Mouse (Mus musculus): Measurements from ENCODE around the gene Nup85. TPM values are rescaled to one million over a fixed set of nuclear protein-coding genes. Genes with fewer than 3 reads are reported as not detected.
A peak's percentile ranks its signal among the peaks of the same experiment; 100 is the strongest.

Gene Nup85
- polyA plus RNA-seq, 1 experiment from 2014 or later = 47.2 TPM

DNA sequence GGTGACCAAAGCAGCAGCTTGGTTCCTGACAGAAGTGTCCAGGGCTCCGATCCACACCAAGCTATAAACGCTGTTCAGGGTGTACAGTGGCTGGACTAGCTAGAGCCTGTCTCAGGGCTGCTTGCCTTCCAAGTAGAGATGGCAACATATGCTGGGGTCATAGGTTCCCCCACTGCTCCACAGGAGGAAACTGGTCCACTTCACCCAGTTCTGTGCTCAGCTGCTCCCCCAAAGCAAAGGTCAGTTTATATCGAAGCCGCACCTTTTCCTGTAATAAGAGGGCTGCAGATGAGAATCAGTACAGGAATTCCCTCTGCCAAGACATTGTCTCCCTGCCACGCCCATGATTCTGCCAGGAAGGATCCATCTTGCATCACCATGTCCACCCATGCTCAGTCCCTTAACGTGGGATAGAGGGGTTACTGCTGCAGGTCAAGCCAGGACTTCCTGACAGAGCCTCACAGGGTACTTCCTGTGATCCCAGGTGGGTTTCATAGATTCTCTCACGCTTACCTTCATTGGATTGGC is 21.4 kb downstream of the Nup85 start:
- Histone ChIP-seq H3K9me3 (ENCODE audit: control insufficient read depth, low read length) (no peaks in the 10 kb centered on the region), H3K4me2 (replicated peaks; ENCODE audit: low read depth) (no peak overlapping the region), H3K4me1 (replicated peaks; ENCODE audit: control insufficient read depth, insufficient read depth) (no peaks in the 10 kb centered on the region), H3K27ac (replicated peaks) (0 out of 2 replicates have a peak overlapping the region, but pooled peaks have one; percentile 18), H3K4me3 (ENCODE audit: low read depth, low read length) (no peak overlapping the region), H3K36me3 (ENCODE audit: control insufficient read depth, insufficient read depth, low read length) (peaks cover 58% of the 10 kb centered on the region), H3K9ac (ENCODE audit: low read length) (no peak overlapping the region), H3K27me3 (ENCODE audit: control insufficient read depth, insufficient read depth, low read length) (no peaks in the 10 kb centered on the region)
- WGBS = 81% methylated on average over 7 of the region's 7 CpGs
- ATAC-seq (ENCODE audit: low FRiP score, low TSS enrichment) (no peak), DNase-seq (ENCODE audit: low spot score) (no peak)
- TF ChIP-seq EP300 (optimal IDR thresholded peaks at IDR 0.05) = no peak
- TF ChIP-seq CTCF (IDR thresholded peaks at IDR 0.05; ENCODE audit: low read depth) = no peak

DNA sequence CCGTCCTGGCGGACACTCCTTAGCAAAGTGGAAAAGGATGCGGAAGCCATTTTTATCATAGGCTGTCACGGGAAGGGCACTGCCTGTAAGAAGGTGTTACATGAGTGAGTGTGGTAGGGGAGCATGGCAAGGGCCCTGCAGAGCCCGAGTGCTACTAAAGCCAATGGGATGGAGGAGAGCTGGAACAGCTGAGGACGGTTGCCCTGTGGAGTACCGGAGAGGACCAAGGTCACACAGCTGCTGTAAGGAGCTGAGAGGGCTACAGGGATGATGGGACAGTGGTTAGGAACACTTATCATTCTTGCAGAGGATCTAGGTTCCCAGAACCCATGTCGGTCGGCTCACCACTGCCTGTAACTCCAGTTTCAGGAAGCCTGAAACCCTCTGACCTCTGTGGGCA is 22.2 kb downstream of the Nup85 start:
- Histone ChIP-seq H3K9me3 (ENCODE audit: control insufficient read depth, low read length) (no peaks in the 10 kb centered on the region), H3K27me3 (ENCODE audit: control insufficient read depth, insufficient read depth, low read length) (no peaks in the 10 kb centered on the region), H3K4me1 (replicated peaks; ENCODE audit: control insufficient read depth, insufficient read depth) (no peaks in the 10 kb centered on the region), H3K4me3 (ENCODE audit: low read depth, low read length) (no peak overlapping the region), H3K4me2 (replicated peaks; ENCODE audit: low read depth) (no peak overlapping the region), H3K27ac (replicated peaks) (no peak overlapping the region), H3K9ac (ENCODE audit: low read length) (no peak overlapping the region), H3K36me3 (ENCODE audit: control insufficient read depth, insufficient read depth, low read length) (peaks cover 54% of the 10 kb centered on the region)
- TF ChIP-seq CTCF (IDR thresholded peaks at IDR 0.05; ENCODE audit: low read depth) (no peak), EP300 (optimal IDR thresholded peaks at IDR 0.05) (no peak)
- 91% methylated on average over 9 of the region's 9 CpGs for WGBS
- ATAC-seq (ENCODE audit: low FRiP score, low TSS enrichment) (no peak), DNase-seq (ENCODE audit: low spot score) (no peak)

DNA sequence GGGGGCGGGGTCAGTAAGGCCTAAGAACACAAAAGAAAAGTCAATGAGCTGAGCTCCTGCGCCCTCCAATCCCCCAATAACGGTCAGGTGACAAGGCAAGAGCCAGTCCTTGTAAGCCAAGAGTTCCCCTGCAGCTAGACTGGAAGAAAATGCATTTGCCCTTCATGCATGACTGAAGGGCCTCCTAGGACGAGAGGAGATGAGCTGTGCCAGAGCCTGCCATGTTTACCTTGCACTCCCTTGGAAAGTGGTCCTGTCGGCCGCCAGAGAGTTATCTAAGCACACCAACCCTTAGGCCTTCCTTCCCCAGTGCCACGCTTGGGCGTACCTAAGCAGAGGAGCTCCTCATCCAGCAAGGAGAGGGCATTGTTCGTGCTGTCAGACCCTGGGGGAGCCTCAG is 23.8 kb downstream of the Nup85 start:
- TF ChIP-seq CTCF (IDR thresholded peaks at IDR 0.05; ENCODE audit: low read depth) (no peak), EP300 (optimal IDR thresholded peaks at IDR 0.05) (no peak)

DNA sequence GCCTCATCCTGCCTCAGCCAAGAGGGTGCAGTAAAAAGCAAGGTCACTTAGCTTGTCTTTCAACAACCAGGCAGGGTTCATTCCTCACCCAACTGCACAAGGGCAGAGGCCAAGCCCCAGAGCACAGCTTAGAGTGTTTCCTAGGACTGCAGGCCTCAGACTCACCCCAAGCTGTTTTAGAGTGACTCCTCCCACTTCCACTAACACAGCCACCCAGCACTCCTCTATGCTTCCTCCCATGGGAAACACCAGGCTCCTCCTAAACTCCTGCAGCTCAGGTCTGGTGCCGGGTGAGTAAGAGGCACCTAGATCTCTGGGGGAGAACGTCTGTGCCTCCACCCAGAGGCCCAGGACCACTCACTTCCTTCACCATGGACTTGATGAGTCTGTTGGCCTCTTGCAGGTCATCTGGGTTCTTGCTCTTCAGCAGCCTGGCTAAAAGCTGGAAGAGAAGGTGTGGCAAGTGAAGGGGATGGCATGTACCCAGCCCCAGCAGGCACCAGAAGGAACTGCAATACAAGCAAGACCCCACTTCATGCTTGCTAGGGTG is 26.4 kb downstream of the Nup85 start:
- DNase-seq (ENCODE audit: low spot score) = no peak
- Histone ChIP-seq H3K27me3 (ENCODE audit: control insufficient read depth, insufficient read depth, low read length) (no peaks in the 10 kb centered on the region), H3K9ac (ENCODE audit: low read length) (no peak overlapping the region), H3K4me1 (replicated peaks; ENCODE audit: control insufficient read depth, insufficient read depth) (no peaks in the 10 kb centered on the region), H3K4me2 (replicated peaks; ENCODE audit: low read depth) (no peak overlapping the region), H3K4me3 (ENCODE audit: low read depth, low read length) (no peak overlapping the region), H3K9me3 (ENCODE audit: control insufficient read depth, low read length) (no peaks in the 10 kb centered on the region), H3K27ac (replicated peaks) (no peak overlapping the region), H3K36me3 (ENCODE audit: control insufficient read depth, insufficient read depth, low read length) (peaks cover 55% of the 10 kb centered on the region)
- WGBS = 85% methylated on average over 2 of the region's 2 CpGs
- no peak for TF ChIP-seq EP300 (optimal IDR thresholded peaks at IDR 0.05)
- TF ChIP-seq CTCF (IDR thresholded peaks at IDR 0.05; ENCODE audit: low read depth) = no peak
- ATAC-seq (ENCODE audit: low FRiP score, low TSS enrichment) = no peak

More for the DNA sequence above, 23.8 kb downstream of the Nup85 start:
- Histone ChIP-seq H3K36me3 (ENCODE audit: control insufficient read depth, insufficient read depth, low read length) (peaks cover 58% of the 10 kb centered on the region), H3K27me3 (ENCODE audit: control insufficient read depth, insufficient read depth, low read length) (no peaks in the 10 kb centered on the region), H3K9ac (ENCODE audit: low read length) (no peak overlapping the region), H3K9me3 (ENCODE audit: control insufficient read depth, low read length) (no peaks in the 10 kb centered on the region), H3K27ac (replicated peaks) (no peak overlapping the region), H3K4me3 (ENCODE audit: low read depth, low read length) (no peak overlapping the region), H3K4me2 (replicated peaks; ENCODE audit: low read depth) (no peak overlapping the region), H3K4me1 (replicated peaks; ENCODE audit: control insufficient read depth, insufficient read depth) (no peaks in the 10 kb centered on the region)
- WGBS = 81% methylated on average over 9 of the region's 9 CpGs
- ATAC-seq (ENCODE audit: low FRiP score, low TSS enrichment) (no peak), DNase-seq (ENCODE audit: low spot score) (no peak)

DNA sequence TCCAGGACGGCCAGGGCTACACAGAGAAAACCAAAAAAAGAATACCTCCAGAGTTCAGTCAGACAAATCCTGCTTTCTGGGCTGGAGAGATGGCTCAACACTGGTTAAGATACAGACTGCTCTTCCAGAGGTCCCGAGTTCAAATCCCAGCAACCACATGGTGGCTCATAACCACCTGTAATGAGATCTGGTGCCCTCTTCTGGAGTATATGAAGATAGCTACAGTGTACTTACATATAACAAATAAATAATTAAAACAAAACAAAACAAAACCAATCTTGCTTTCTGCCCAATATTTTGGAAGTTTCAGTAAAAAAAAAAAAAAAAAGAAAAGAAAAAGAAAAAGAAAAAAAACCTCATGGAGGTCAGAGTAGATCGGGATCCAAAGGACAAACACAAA is 31.0 kb downstream of the Nup85 start:
- DNase-seq (ENCODE audit: low spot score) (no peak), ATAC-seq (ENCODE audit: low FRiP score, low TSS enrichment) (no peak)
- 95% methylated on average over 3 of the region's 3 CpGs for WGBS
- Histone ChIP-seq H3K4me1 (replicated peaks; ENCODE audit: control insufficient read depth, insufficient read depth) (no peaks in the 10 kb centered on the region), H3K27me3 (ENCODE audit: control insufficient read depth, insufficient read depth, low read length) (no peaks in the 10 kb centered on the region), H3K4me3 (ENCODE audit: low read depth, low read length) (no peak overlapping the region), H3K36me3 (ENCODE audit: control insufficient read depth, insufficient read depth, low read length) (peaks cover 27% of the 10 kb centered on the region), H3K9me3 (ENCODE audit: control insufficient read depth, low read length) (no peaks in the 10 kb centered on the region), H3K27ac (replicated peaks) (no peak overlapping the region), H3K9ac (ENCODE audit: low read length) (no peak overlapping the region), H3K4me2 (replicated peaks; ENCODE audit: low read depth) (no peak overlapping the region)
- TF ChIP-seq CTCF (IDR thresholded peaks at IDR 0.05; ENCODE audit: low read depth) (peak; percentile 29; the same call in 1 of the 2 replicates), EP300 (optimal IDR thresholded peaks at IDR 0.05) (no peak)

DNA sequence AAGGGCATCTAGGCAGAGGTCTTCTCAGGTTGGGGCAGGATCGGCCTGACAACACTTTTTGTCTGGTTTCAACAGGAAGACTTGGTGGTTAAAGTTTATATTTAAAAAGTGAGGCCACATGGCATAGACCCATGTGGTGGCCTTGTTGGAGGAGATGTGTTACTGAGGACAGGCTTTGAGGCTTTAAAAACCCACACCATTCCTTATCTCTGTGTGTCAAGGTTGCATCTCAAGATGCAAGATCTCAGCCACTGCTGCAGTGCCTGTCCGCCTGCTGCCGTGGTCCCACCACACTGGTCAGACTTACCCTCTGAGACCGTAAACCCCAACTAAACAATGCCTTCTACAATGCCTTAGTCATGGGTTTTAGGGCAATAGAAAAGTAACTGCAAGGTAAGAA is 34.1 kb downstream of the Nup85 start:
- DNase-seq (ENCODE audit: low spot score) (no peak), ATAC-seq (ENCODE audit: low FRiP score, low TSS enrichment) (no peak)
- H3K4me1 ChIP-seq (replicated peaks; ENCODE audit: control insufficient read depth, insufficient read depth) = no peaks in the 10 kb centered on the region
- no peak overlapping the region for H3K27ac ChIP-seq (replicated peaks)
- peaks cover 16% of the 10 kb centered on the region for H3K36me3 ChIP-seq (ENCODE audit: control insufficient read depth, insufficient read depth, low read length)
- H3K27me3 ChIP-seq (ENCODE audit: control insufficient read depth, insufficient read depth, low read length) = no peaks in the 10 kb centered on the region
- WGBS = 94% methylated on average over 4 of the region's 4 CpGs
- no peak overlapping the region for H3K4me3 ChIP-seq (ENCODE audit: low read depth, low read length)
- H3K9ac ChIP-seq (ENCODE audit: low read length) = no peak overlapping the region
- no peaks in the 10 kb centered on the region for H3K9me3 ChIP-seq (ENCODE audit: control insufficient read depth, low read length)
- TF ChIP-seq CTCF (IDR thresholded peaks at IDR 0.05; ENCODE audit: low read depth) = no peak
- no peak for TF ChIP-seq EP300 (optimal IDR thresholded peaks at IDR 0.05)
- H3K4me2 ChIP-seq (replicated peaks; ENCODE audit: low read depth) = no peak overlapping the region

Measured in stomach, postnatal 0 days (tissue).